Mouse (Mus musculus): ENCODE results near the gene Cdh13. TPM values are rescaled to one million over a fixed set of nuclear protein-coding genes. Genes with fewer than 3 reads are reported as not detected.

The Cdh13 gene
- polyA plus RNA-seq, 1 experiment from 2014 or later = 67.7 TPM

GRCm38 (mm10) chr8:118357067-118357466 lies 73.5 kb downstream of the Cdh13 start:
- no peaks in the 10 kb centered on the region for H3K36me3 ChIP-seq (ENCODE audit: control insufficient read depth, insufficient read depth)
- WGBS = 91% methylated on average over 5 of the region's 5 CpGs
- H3K4me3 ChIP-seq (ENCODE audit: low read length) = no peak overlapping the region
- no peaks in the 10 kb centered on the region for H3K9me3 ChIP-seq (replicated peaks; ENCODE audit: control insufficient read depth, low read length)
- no peak overlapping the region for H3K4me2 ChIP-seq (ENCODE audit: low read depth, low read length)
- no peak for ATAC-seq (replicated peaks; ENCODE audit: extremely low read depth, insufficient read depth, low FRiP score)
- H3K27me3 ChIP-seq (ENCODE audit: control insufficient read depth, insufficient read depth, low read length) = no peaks in the 10 kb centered on the region
- no peaks in the 10 kb centered on the region for H3K4me1 ChIP-seq (ENCODE audit: control insufficient read depth, insufficient read depth, low read length)
- no peak overlapping the region for H3K27ac ChIP-seq (ENCODE audit: low read length)
- H3K9ac ChIP-seq (ENCODE audit: low read length) = no peak overlapping the region

DNA sequence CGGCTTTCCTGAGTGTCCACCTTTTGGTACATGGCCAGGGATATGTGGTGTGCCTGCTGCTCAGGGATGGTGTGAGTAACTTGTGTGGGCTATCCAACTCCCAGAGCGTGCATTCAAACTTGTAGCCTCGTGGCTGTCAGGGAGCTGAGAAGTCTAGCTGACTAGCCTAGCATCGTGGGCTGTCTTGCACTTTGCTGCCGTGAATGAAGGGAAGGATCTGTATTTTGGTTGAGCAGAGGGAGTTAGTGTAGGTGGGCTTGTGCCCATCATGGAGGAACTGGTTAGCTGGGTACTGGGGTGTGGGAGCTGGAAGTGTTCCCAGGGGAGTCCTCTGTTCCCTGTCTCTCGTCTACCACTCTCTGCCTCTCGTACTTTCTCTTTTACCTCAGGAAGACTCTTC lies 74.1 kb downstream of the Cdh13 start:
- ATAC-seq (replicated peaks; ENCODE audit: extremely low read depth, insufficient read depth, low FRiP score) = no peak
- Histone ChIP-seq H3K9ac (ENCODE audit: low read length) (no peak overlapping the region), H3K27ac (ENCODE audit: low read length) (no peak overlapping the region), H3K4me1 (ENCODE audit: control insufficient read depth, insufficient read depth, low read length) (no peaks in the 10 kb centered on the region), H3K27me3 (ENCODE audit: control insufficient read depth, insufficient read depth, low read length) (no peaks in the 10 kb centered on the region), H3K9me3 (replicated peaks; ENCODE audit: control insufficient read depth, low read length) (no peaks in the 10 kb centered on the region), H3K36me3 (ENCODE audit: control insufficient read depth, insufficient read depth) (no peaks in the 10 kb centered on the region), H3K4me2 (ENCODE audit: low read depth, low read length) (no peak overlapping the region), H3K4me3 (ENCODE audit: low read length) (no peak overlapping the region)
- WGBS = 89% methylated on average over 7 of the region's 7 CpGs

DNA sequence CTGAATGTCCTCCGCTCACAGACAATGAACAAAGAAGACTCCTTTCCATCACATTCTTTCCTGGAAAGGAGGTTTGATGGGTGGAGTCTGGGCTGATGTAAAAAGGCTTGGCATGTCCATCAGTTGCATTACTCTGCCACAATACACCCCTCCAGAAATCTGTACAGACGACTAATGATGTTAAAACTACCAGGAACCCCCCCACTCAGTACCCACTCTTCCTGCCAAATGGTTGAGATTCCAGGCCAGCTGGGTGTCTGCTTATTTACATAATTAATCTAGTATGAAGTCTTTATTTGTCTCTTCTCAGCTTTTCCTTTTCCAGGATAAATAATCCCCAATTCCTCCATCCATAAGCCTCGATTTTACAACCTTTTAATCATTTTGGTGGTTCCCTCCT lies 80.2 kb downstream of the Cdh13 start:
- H3K9ac ChIP-seq (ENCODE audit: low read length) = no peak overlapping the region
- H3K4me3 ChIP-seq (ENCODE audit: low read length) = no peak overlapping the region
- 75% methylated on average over 3 of the region's 3 CpGs for WGBS
- H3K4me1 ChIP-seq (ENCODE audit: control insufficient read depth, insufficient read depth, low read length) = no peaks in the 10 kb centered on the region
- ATAC-seq (replicated peaks; ENCODE audit: extremely low read depth, insufficient read depth, low FRiP score) = no peak
- H3K9me3 ChIP-seq (replicated peaks; ENCODE audit: control insufficient read depth, low read length) = no peaks in the 10 kb centered on the region
- H3K36me3 ChIP-seq (ENCODE audit: control insufficient read depth, insufficient read depth) = no peaks in the 10 kb centered on the region
- no peak overlapping the region for H3K27ac ChIP-seq (ENCODE audit: low read length)
- H3K4me2 ChIP-seq (ENCODE audit: low read depth, low read length) = no peak overlapping the region
- no peaks in the 10 kb centered on the region for H3K27me3 ChIP-seq (ENCODE audit: control insufficient read depth, insufficient read depth, low read length)

GRCm38 (mm10) chr8:118373092-118373491 lies 89.6 kb downstream of the Cdh13 start:
- Histone ChIP-seq H3K4me2 (ENCODE audit: low read depth, low read length) (no peak overlapping the region), H3K27me3 (ENCODE audit: control insufficient read depth, insufficient read depth, low read length) (no peaks in the 10 kb centered on the region), H3K4me3 (ENCODE audit: low read length) (no peak overlapping the region), H3K36me3 (ENCODE audit: control insufficient read depth, insufficient read depth) (no peaks in the 10 kb centered on the region), H3K27ac (ENCODE audit: low read length) (no peak overlapping the region), H3K4me1 (ENCODE audit: control insufficient read depth, insufficient read depth, low read length) (peaks cover 18% of the 10 kb centered on the region), H3K9ac (ENCODE audit: low read length) (no peak overlapping the region), H3K9me3 (replicated peaks; ENCODE audit: control insufficient read depth, low read length) (no peaks in the 10 kb centered on the region)
- 80% methylated on average over 3 of the region's 3 CpGs for WGBS
- no peak for ATAC-seq (replicated peaks; ENCODE audit: extremely low read depth, insufficient read depth, low FRiP score)

GRCm38 (mm10) chr8:118374738-118375137 lies 91.2 kb downstream of the Cdh13 start:
- Histone ChIP-seq H3K4me2 (ENCODE audit: low read depth, low read length) (no peak overlapping the region), H3K9me3 (replicated peaks; ENCODE audit: control insufficient read depth, low read length) (no peaks in the 10 kb centered on the region), H3K4me1 (ENCODE audit: control insufficient read depth, insufficient read depth, low read length) (peaks cover 32% of the 10 kb centered on the region), H3K36me3 (ENCODE audit: control insufficient read depth, insufficient read depth) (no peaks in the 10 kb centered on the region), H3K27ac (ENCODE audit: low read length) (peak overlapping the region; percentile 16; the same call in 1 of the 2 replicates), H3K9ac (ENCODE audit: low read length) (no peak overlapping the region), H3K27me3 (ENCODE audit: control insufficient read depth, insufficient read depth, low read length) (no peaks in the 10 kb centered on the region), H3K4me3 (ENCODE audit: low read length) (no peak overlapping the region)
- ATAC-seq (replicated peaks; ENCODE audit: extremely low read depth, insufficient read depth, low FRiP score) = no peak; the same call in 1 of the 2 replicates
- WGBS = 38% methylated on average over 6 of the region's 6 CpGs

- H3K9ac ChIP-seq (ENCODE audit: low read length) = 0 out of 2 replicates have a peak overlapping the region, but pooled peaks have one; percentile 8
- WGBS = 16% methylated on average over 3 of the region's 3 CpGs
- no peak for ATAC-seq (replicated peaks; ENCODE audit: extremely low read depth, insufficient read depth, low FRiP score)
- no peak overlapping the region for H3K4me2 ChIP-seq (ENCODE audit: low read depth, low read length)
- H3K36me3 ChIP-seq (ENCODE audit: control insufficient read depth, insufficient read depth) = no peaks in the 10 kb centered on the region
- H3K4me3 ChIP-seq (ENCODE audit: low read length) = no peak overlapping the region
- peaks cover 41% of the 10 kb centered on the region for H3K4me1 ChIP-seq (ENCODE audit: control insufficient read depth, insufficient read depth, low read length)
- H3K27ac ChIP-seq (ENCODE audit: low read length) = peak overlapping the region; percentile 72
- H3K9me3 ChIP-seq (replicated peaks; ENCODE audit: control insufficient read depth, low read length) = no peaks in the 10 kb centered on the region
- H3K27me3 ChIP-seq (ENCODE audit: control insufficient read depth, insufficient read depth, low read length) = no peaks in the 10 kb centered on the region
These were observed 93.3 kb downstream of the Cdh13 start for GRCm38 (mm10) chr8:118376791-118377190.

GRCm38 (mm10) chr8:118378985-118379384 lies 95.5 kb downstream of the Cdh13 start:
- H3K4me1 ChIP-seq (ENCODE audit: control insufficient read depth, insufficient read depth, low read length) = peaks cover 41% of the 10 kb centered on the region
- H3K9ac ChIP-seq (ENCODE audit: low read length) = no peak overlapping the region
- H3K36me3 ChIP-seq (ENCODE audit: control insufficient read depth, insufficient read depth) = no peaks in the 10 kb centered on the region
- no peaks in the 10 kb centered on the region for H3K9me3 ChIP-seq (replicated peaks; ENCODE audit: control insufficient read depth, low read length)
- WGBS = 32% methylated on average over 8 of the region's 8 CpGs
- ATAC-seq (replicated peaks; ENCODE audit: extremely low read depth, insufficient read depth, low FRiP score) = peak; percentile 87
- peak overlapping the region; percentile 37; the same call in 1 of the 2 replicates for H3K4me2 ChIP-seq (ENCODE audit: low read depth, low read length)
- H3K4me3 ChIP-seq (ENCODE audit: low read length) = no peak overlapping the region
- no peaks in the 10 kb centered on the region for H3K27me3 ChIP-seq (ENCODE audit: control insufficient read depth, insufficient read depth, low read length)
- H3K27ac ChIP-seq (ENCODE audit: low read length) = peak overlapping the region; percentile 81

DNA sequence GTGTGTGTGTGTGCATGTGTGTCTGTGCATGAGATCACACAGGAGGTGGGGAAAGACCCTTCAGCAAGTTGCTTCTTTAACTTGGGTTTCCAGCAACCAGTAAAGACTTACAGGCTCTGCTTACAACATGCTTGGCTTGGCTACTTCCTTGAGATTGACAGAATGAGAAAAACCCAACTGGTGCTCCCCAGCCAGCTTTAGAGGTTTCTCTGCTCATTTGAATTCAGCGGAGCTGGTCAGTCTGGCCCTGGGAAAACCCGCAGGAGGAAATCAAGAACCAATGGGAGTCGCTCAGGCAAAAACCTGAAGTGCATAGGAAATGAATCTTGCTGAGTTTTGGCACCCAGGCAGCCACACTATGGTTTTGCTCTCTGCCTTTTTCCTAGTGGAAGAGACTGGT lies 96.1 kb downstream of the Cdh13 start:
- H3K36me3 ChIP-seq (ENCODE audit: control insufficient read depth, insufficient read depth) = no peaks in the 10 kb centered on the region
- H3K27ac ChIP-seq (ENCODE audit: low read length) = peak overlapping the region; percentile 81
- H3K4me3 ChIP-seq (ENCODE audit: low read length) = no peak overlapping the region
- WGBS = 51% methylated on average over 3 of the region's 3 CpGs
- H3K27me3 ChIP-seq (ENCODE audit: control insufficient read depth, insufficient read depth, low read length) = no peaks in the 10 kb centered on the region
- no peak for ATAC-seq (replicated peaks; ENCODE audit: extremely low read depth, insufficient read depth, low FRiP score)
- H3K9me3 ChIP-seq (replicated peaks; ENCODE audit: control insufficient read depth, low read length) = no peaks in the 10 kb centered on the region
- H3K4me2 ChIP-seq (ENCODE audit: low read depth, low read length) = peak overlapping the region; percentile 37; the same call in 1 of the 2 replicates
- H3K9ac ChIP-seq (ENCODE audit: low read length) = no peak overlapping the region
- peaks cover 41% of the 10 kb centered on the region for H3K4me1 ChIP-seq (ENCODE audit: control insufficient read depth, insufficient read depth, low read length)

- H3K4me1 ChIP-seq (ENCODE audit: control insufficient read depth, insufficient read depth, low read length) = peaks cover 41% of the 10 kb centered on the region
- H3K9me3 ChIP-seq (replicated peaks; ENCODE audit: control insufficient read depth, low read length) = no peaks in the 10 kb centered on the region
- H3K27me3 ChIP-seq (ENCODE audit: control insufficient read depth, insufficient read depth, low read length) = no peaks in the 10 kb centered on the region
- 51% methylated on average over 8 of the region's 8 CpGs for WGBS
- no peak overlapping the region for H3K9ac ChIP-seq (ENCODE audit: low read length)
- ATAC-seq (replicated peaks; ENCODE audit: extremely low read depth, insufficient read depth, low FRiP score) = no peak
- no peaks in the 10 kb centered on the region for H3K36me3 ChIP-seq (ENCODE audit: control insufficient read depth, insufficient read depth)
- H3K27ac ChIP-seq (ENCODE audit: low read length) = peak overlapping the region; percentile 81
- no peak overlapping the region for H3K4me2 ChIP-seq (ENCODE audit: low read depth, low read length)
- H3K4me3 ChIP-seq (ENCODE audit: low read length) = no peak overlapping the region
These were observed 96.5 kb downstream of the Cdh13 start for GRCm38 (mm10) chr8:118380058-118380457.
